Mouse (Mus musculus): Measurements from ENCODE around the gene Cdyl. TPM values are rescaled to one million over a fixed set of nuclear protein-coding genes. Genes with fewer than 3 reads are reported as not detected.

Cdyl gene
- polyA plus RNA-seq, 1 experiment from 2014 or later: 10.3 TPM

Other genes starting within 250 kb of the Cdyl start
- gene Rpp40, start 246.5 kb downstream of the Cdyl start, polyA plus RNA-seq (2015; fragmentation: Nextera tagmentation; extraction: Ambion mirVana): 21.6 and 23.8 TPM in 2 replicates

Measured in intestine, embryonic 15.5 days (tissue).